Mouse (Mus musculus) embryonic facial prominence, embryonic 13.5 days (tissue): ENCODE data around the gene Eif2b3. TPM values are rescaled to one million over a fixed set of nuclear protein-coding genes. Genes with fewer than 3 reads are reported as not detected.

Experiments used
- ATAC-seq: fragments of 200-750 bp; cut with Nextera tagmentation; 2 replicates; pipeline ENCODE4 v1.8.0; 2017; ENCODE audit warnings: low read depth; ENCODE audit not compliant: insufficient number of reproducible peaks, insufficient read depth, low FRiP score, low TSS enrichment
- H3K27ac ChIP-seq: fragments of 300-500 bp; sonication (generic); 2 replicates; pipeline ENCODE4 v1.5.1; 2015; ENCODE audit warnings: moderate library complexity, mild to moderate bottlenecking, inconsistent platforms
- H3K27me3 ChIP-seq: fragments of 300-500 bp; sonication (generic); 2 replicates; pipeline ENCODE4 v1.6.1; 2015; ENCODE audit warnings: mild to moderate bottlenecking, inconsistent platforms
- H3K36me3 ChIP-seq: fragments of 300-500 bp; sonication (generic); 2 replicates; pipeline ENCODE4 v1.6.1; 2015; ENCODE audit warnings: mild to moderate bottlenecking, inconsistent platforms
- H3K4me1 ChIP-seq: fragments of 300-500 bp; sonication (generic); 2 replicates; pipeline ENCODE4 v1.6.1; 2015; ENCODE audit warnings: inconsistent platforms
- H3K4me2 ChIP-seq: fragments of 300-500 bp; sonication (generic); 2 replicates; pipeline ENCODE4 v1.6.1; 2015; ENCODE audit warnings: moderate library complexity, mild to moderate bottlenecking, inconsistent platforms
- H3K4me3 ChIP-seq: fragments of 300-500 bp; sonication (generic); 2 replicates; pipeline ENCODE4 v1.5.1; 2015; ENCODE audit warnings: mild to moderate bottlenecking, inconsistent platforms
- H3K9ac ChIP-seq: fragments of 300-500 bp; sonication (generic); 2 replicates; pipeline ENCODE4 v1.6.1; 2015; ENCODE audit warnings: mild to moderate bottlenecking, inconsistent platforms
- H3K9me3 ChIP-seq: fragments of 300-500 bp; sonication (generic); 2 replicates; pipeline ENCODE4 v1.6.1; 2016; ENCODE audit warnings: inconsistent platforms
- WGBS: fragments of 180-500 bp; shearing (Covaris S2); methylation state at CpG from one replicate; pipeline ENCODE4 v1.1.7; 2015; ENCODE audit warnings: mixed read lengths; 5-methylcytosine and 5-hydroxymethylcytosine counted together
- polyA plus RNA-seq: library from polyadenylated mRNA; unstranded; fragments of >200 nt; fragmentation: Nextera tagmentation; extraction: Ambion mirVana; gene quantifications from 2 replicates; pipeline ENCODE4 v1.2.1, GENCODE M21; 2015

The Eif2b3 gene
- polyA plus RNA-seq, 1 experiment from 2014 or later = 45.7 TPM

- WGBS = 52% methylated on average over 4 of the region's 4 CpGs
- H3K36me3 ChIP-seq = peaks cover 50% of the 10 kb centered on the region
- H3K27me3 ChIP-seq = no peaks in the 10 kb centered on the region
- no peaks in the 10 kb centered on the region for H3K4me1 ChIP-seq
- no peak overlapping the region for H3K4me2 ChIP-seq
- no peak overlapping the region for H3K9ac ChIP-seq
- H3K9me3 ChIP-seq = no peaks in the 10 kb centered on the region
- H3K27ac ChIP-seq = peak overlapping the region; percentile 7; the same call in 1 of the 2 replicates
- no peak for ATAC-seq
- H3K4me3 ChIP-seq = no peak overlapping the region
These were observed 43.6 kb downstream of the Eif2b3 start for GRCm38 (mm10) chr4:117062700-117063390.

- Histone ChIP-seq H3K4me1 (no peaks in the 10 kb centered on the region), H3K27me3 (no peaks in the 10 kb centered on the region), H3K9ac (no peak overlapping the region), H3K36me3 (peaks cover 75% of the 10 kb centered on the region), H3K4me2 (no peak overlapping the region), H3K4me3 (no peak overlapping the region), H3K9me3 (no peaks in the 10 kb centered on the region), H3K27ac (no peak overlapping the region)
- ATAC-seq = no peak
- 94% methylated on average over 7 of the region's 7 CpGs for WGBS
These were observed 48.8 kb downstream of the Eif2b3 start for GRCm38 (mm10) chr4:117068035-117068434.

- 77% methylated on average over 1 of the region's 1 CpGs for WGBS
These were observed 50.4 kb downstream of the Eif2b3 start for GRCm38 (mm10) chr4:117069647-117070046.

GRCm38 (mm10) chr4:117070624-117071023 lies 51.4 kb downstream of the Eif2b3 start:
- no peak overlapping the region for H3K4me3 ChIP-seq
- ATAC-seq = no peak
- H3K27me3 ChIP-seq = no peaks in the 10 kb centered on the region
- H3K9ac ChIP-seq = no peak overlapping the region
- peaks cover 90% of the 10 kb centered on the region for H3K36me3 ChIP-seq
- H3K27ac ChIP-seq = no peak overlapping the region
- no peak overlapping the region for H3K4me2 ChIP-seq
- 83% methylated on average over 4 of the region's 4 CpGs for WGBS
- no peaks in the 10 kb centered on the region for H3K9me3 ChIP-seq
- H3K4me1 ChIP-seq = no peaks in the 10 kb centered on the region

More at GRCm38 (mm10) chr4:117069647-117070046, 50.4 kb downstream of the Eif2b3 start:
- H3K4me3 ChIP-seq = no peak overlapping the region
- H3K36me3 ChIP-seq = peaks cover 86% of the 10 kb centered on the region
- ATAC-seq = no peak
- H3K4me2 ChIP-seq = no peak overlapping the region
- H3K9me3 ChIP-seq = no peaks in the 10 kb centered on the region
- no peak overlapping the region for H3K27ac ChIP-seq
- no peak overlapping the region for H3K9ac ChIP-seq
- no peaks in the 10 kb centered on the region for H3K27me3 ChIP-seq
- H3K4me1 ChIP-seq = no peaks in the 10 kb centered on the region

- Histone ChIP-seq H3K9me3 (no peaks in the 10 kb centered on the region), H3K27me3 (no peaks in the 10 kb centered on the region), H3K4me1 (no peaks in the 10 kb centered on the region), H3K9ac (no peak overlapping the region), H3K36me3 (peaks cover 88% of the 10 kb centered on the region), H3K4me2 (no peak overlapping the region), H3K4me3 (no peak overlapping the region), H3K27ac (no peak overlapping the region)
- 94% methylated on average over 5 of the region's 5 CpGs for WGBS
- ATAC-seq = 0 out of 2 replicates have a peak, but pooled peaks have one; percentile 32
These were observed 52.0 kb downstream of the Eif2b3 start for GRCm38 (mm10) chr4:117071183-117071582.

- Histone ChIP-seq H3K4me2 (no peak overlapping the region), H3K36me3 (peaks cover 27% of the 10 kb centered on the region), H3K9ac (no peak overlapping the region), H3K27me3 (no peaks in the 10 kb centered on the region), H3K27ac (no peak overlapping the region), H3K9me3 (no peaks in the 10 kb centered on the region), H3K4me1 (peaks cover 4% of the 10 kb centered on the region; the same call in 1 of the 2 replicates), H3K4me3 (no peak overlapping the region)
- 73% methylated on average over 7 of the region's 7 CpGs for WGBS
- no peak for ATAC-seq
These were observed 68.9 kb downstream of the Eif2b3 start for GRCm38 (mm10) chr4:117087948-117088640.

GRCm38 (mm10) chr4:117090586-117090985 lies 71.4 kb downstream of the Eif2b3 start:
- ATAC-seq = no peak
- Histone ChIP-seq H3K27me3 (no peaks in the 10 kb centered on the region), H3K4me2 (no peak overlapping the region), H3K9me3 (no peaks in the 10 kb centered on the region), H3K4me3 (no peak overlapping the region), H3K4me1 (peaks cover 10% of the 10 kb centered on the region), H3K9ac (no peak overlapping the region), H3K27ac (no peak overlapping the region), H3K36me3 (peaks cover 14% of the 10 kb centered on the region)
- WGBS = 79% methylated on average over 7 of the region's 7 CpGs

GRCm38 (mm10) chr4:117094626-117095361 lies 75.6 kb downstream of the Eif2b3 start:
- no peaks in the 10 kb centered on the region for H3K27me3 ChIP-seq
- WGBS = 80% methylated on average over 3 of the region's 3 CpGs
- H3K4me1 ChIP-seq = peaks cover 41% of the 10 kb centered on the region
- H3K4me2 ChIP-seq = no peak overlapping the region
- H3K9ac ChIP-seq = no peak overlapping the region
- no peaks in the 10 kb centered on the region for H3K9me3 ChIP-seq
- no peak overlapping the region for H3K27ac ChIP-seq
- H3K36me3 ChIP-seq = no peaks in the 10 kb centered on the region
- no peak overlapping the region for H3K4me3 ChIP-seq
- no peak for ATAC-seq

- Histone ChIP-seq H3K27me3 (no peaks in the 10 kb centered on the region), H3K9me3 (no peaks in the 10 kb centered on the region), H3K4me3 (peak within 1 kb of the TSS; percentile 65), H3K4me2 (peak within 1 kb of the TSS; percentile 96), H3K4me1 (peaks cover 48% of the 10 kb centered on the region), H3K27ac (peak within 1 kb of the TSS; percentile 78), H3K36me3 (peaks cover 6% of the 10 kb centered on the region; the same call in 1 of the 2 replicates), H3K9ac (peak within 1 kb of the TSS; percentile 74)
- peak; percentile 61; the same call in 1 of the 2 replicates for ATAC-seq
- WGBS = under 1% methylated on average over 48 of the region's 50 CpGs
These were observed 76.6 kb downstream of the Eif2b3 start, which contains the start of gene Ptch2 for GRCm38 (mm10) chr4:117095551-117096452. Ptch2 (plus strand) TSS chr4:117096075.

- H3K4me1 ChIP-seq = peaks cover 57% of the 10 kb centered on the region
- H3K4me2 ChIP-seq = peak overlapping the region; percentile 96
- 12% methylated on average over 5 of the region's 5 CpGs for WGBS
- no peaks in the 10 kb centered on the region for H3K27me3 ChIP-seq
- peaks cover 7% of the 10 kb centered on the region; the same call in 1 of the 2 replicates for H3K36me3 ChIP-seq
- H3K9ac ChIP-seq = peak overlapping the region; percentile 74
- peak overlapping the region; percentile 78 for H3K27ac ChIP-seq
- no peaks in the 10 kb centered on the region for H3K9me3 ChIP-seq
- peak overlapping the region; percentile 65 for H3K4me3 ChIP-seq
- ATAC-seq = no peak
These were observed 77.5 kb downstream of the Eif2b3 start for GRCm38 (mm10) chr4:117096666-117097065.
